Mouse (Mus musculus) adrenal gland, postnatal 14 days (tissue): ENCODE data around the gene Olfr433. TPM values are rescaled to one million over a fixed set of nuclear protein-coding genes. Genes with fewer than 3 reads are reported as not detected.
"Not testable (repeated sequence)": the region's sequence is repeated elsewhere in the genome, so short reads cannot be mapped to it uniquely, and the experiment has no call there.

ENCODE experiments used
- DNase-seq: peaks from one replicate; pipeline ENCODE4 v3.0.0; 2021; ENCODE audit warnings: mixed read lengths
- long read RNA-seq, 2 experiments: library from polyadenylated mRNA; stranded (forward); transcript quantifications; one replicate each; pipeline ENCODE4 v2.0.0; 2021
- total RNA-seq: library from RNA; stranded (reverse); gene quantifications from 2 replicates; pipeline ENCODE4 v1.2.3, GENCODE M21; 2021

The Olfr433 gene
- not detected in 2 replicates for total RNA-seq
- long read RNA-seq, experiment 1: 0 reads
- long read RNA-seq, experiment 2: 0 reads

GRCm38 (mm10) chr1:174040523-174041177, at the start of gene Olfr433:
TSS of gene Olfr433 (plus strand) at chr1:174040705.
- peak; percentile 34 for DNase-seq

- DNase-seq: no peak
Observed at GRCm38 (mm10) chr1:173995003-173995402, 45.5 kb upstream of the Olfr433 start.

GRCm38 (mm10) chr1:174004352-174005109, 36.0 kb upstream of the Olfr433 start:
- DNase-seq: not testable (repeated sequence)

GRCm38 (mm10) chr1:174007050-174007449, 33.5 kb upstream of the Olfr433 start:
- DNase-seq: not testable (repeated sequence)

GRCm38 (mm10) chr1:174031698-174032097, 8.8 kb upstream of the Olfr433 start, which contains the start of gene Ifi205:
TSS of gene Ifi205 (minus strand) at chr1:174031810.
- DNase-seq: no peak

GRCm38 (mm10) chr1:174035841-174036240, 4.7 kb upstream of the Olfr433 start:
- no peak for DNase-seq

GRCm38 (mm10) chr1:174038480-174038879, 2.0 kb upstream of the Olfr433 start:
- no peak for DNase-seq

- not testable (repeated sequence) for DNase-seq
Observed at GRCm38 (mm10) chr1:174042091-174042884, 1.8 kb downstream of the Olfr433 start.

- no peak for DNase-seq
Observed at GRCm38 (mm10) chr1:174044431-174044830, 3.9 kb downstream of the Olfr433 start.

- DNase-seq: not testable (repeated sequence)
Observed at GRCm38 (mm10) chr1:174048227-174048626, 7.7 kb downstream of the Olfr433 start.

- DNase-seq: no peak
Observed at GRCm38 (mm10) chr1:174048893-174049292, 8.4 kb downstream of the Olfr433 start, which contains the start of gene Olfr432. TSS of gene Olfr432 (plus strand) at chr1:174049205.

- DNase-seq: not testable (repeated sequence)
Observed at GRCm38 (mm10) chr1:174049357-174049756, 8.9 kb downstream of the Olfr433 start.

GRCm38 (mm10) chr1:174050532-174050931, 10.0 kb downstream of the Olfr433 start:
- no peak for DNase-seq

- no peak for DNase-seq
Observed at GRCm38 (mm10) chr1:174051515-174051914, 11.0 kb downstream of the Olfr433 start.

- no peak for DNase-seq
Observed at GRCm38 (mm10) chr1:174051931-174052536, 11.5 kb downstream of the Olfr433 start.

GRCm38 (mm10) chr1:174052981-174053380, 12.5 kb downstream of the Olfr433 start:
- peak; percentile 10 for DNase-seq

- DNase-seq: no peak
Observed at GRCm38 (mm10) chr1:174055248-174055647, 14.7 kb downstream of the Olfr433 start.

- no peak for DNase-seq
Observed at GRCm38 (mm10) chr1:174066305-174066704, 25.8 kb downstream of the Olfr433 start, which contains the start of gene Olfr430. TSS of gene Olfr430 (plus strand) at chr1:174066605.

- no peak for DNase-seq
Observed at GRCm38 (mm10) chr1:174084031-174084430, 43.5 kb downstream of the Olfr433 start, which contains the start of gene Olfr429. TSS of gene Olfr429 (plus strand) at chr1:174084331.
